Mouse (Mus musculus): ENCODE measurements around the gene Dnaic1. TPM values are rescaled to one million over a fixed set of nuclear protein-coding genes. Genes with fewer than 3 reads are reported as not detected.
A peak's percentile ranks its signal among the peaks of the same experiment; 100 is the strongest.

Gene Dnaic1
- polyA plus RNA-seq, 1 experiment from 2014 or later, result 1.9 TPM

DNA sequence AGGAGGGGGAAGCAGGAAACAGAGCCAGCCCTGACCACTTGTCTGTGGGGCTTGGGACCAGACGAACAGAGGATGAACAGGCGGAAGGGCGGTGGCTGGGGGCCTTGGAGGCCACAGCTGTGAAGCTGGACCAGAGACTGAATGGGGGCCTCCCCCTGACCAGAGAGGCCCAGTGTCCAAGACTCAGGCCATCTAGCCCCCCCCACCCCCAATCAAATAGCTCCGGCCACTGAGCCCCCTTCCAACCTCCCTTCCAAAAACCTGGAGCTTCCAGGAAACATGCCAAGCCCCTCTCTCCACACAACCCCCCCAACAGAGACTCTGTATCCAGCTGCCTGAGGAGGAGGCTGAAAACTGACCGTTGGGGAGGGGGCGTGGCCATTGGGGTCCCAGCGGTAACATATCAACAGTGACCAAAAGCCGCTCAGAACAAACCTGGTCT, 103.0 kb downstream of the Dnaic1 start:
- no peak for ATAC-seq (ENCODE audit: low read depth)

GRCm38 (mm10) chr4:41673186-41673585, 103.6 kb downstream of the Dnaic1 start:
- Histone ChIP-seq H3K36me3 (ENCODE audit: control insufficient read depth, insufficient read depth, low read length) (no peaks in the 10 kb centered on the region), H3K27ac (ENCODE audit: low read depth, low read length) (no peak overlapping the region), H3K4me2 (ENCODE audit: low read depth, low read length) (no peak overlapping the region), H3K9ac (replicated peaks; ENCODE audit: low read depth, low read length) (no peak overlapping the region), H3K27me3 (ENCODE audit: control insufficient read depth, insufficient read depth, low read length) (no peaks in the 10 kb centered on the region), H3K9me3 (ENCODE audit: control insufficient read depth, low read length) (no peaks in the 10 kb centered on the region), H3K4me1 (ENCODE audit: control insufficient read depth, insufficient read depth, low read length) (peaks cover 45% of the 10 kb centered on the region), H3K4me3 (ENCODE audit: low read depth, low read length) (no peak overlapping the region)
- 38% methylated on average over 19 of the region's 19 CpGs for WGBS
- ATAC-seq (ENCODE audit: low read depth), result no peak

More for the DNA sequence above, 103.0 kb downstream of the Dnaic1 start:
- Histone ChIP-seq H3K36me3 (ENCODE audit: control insufficient read depth, insufficient read depth, low read length) (no peaks in the 10 kb centered on the region), H3K4me3 (ENCODE audit: low read depth, low read length) (no peak overlapping the region), H3K9ac (replicated peaks; ENCODE audit: low read depth, low read length) (no peak overlapping the region), H3K9me3 (ENCODE audit: control insufficient read depth, low read length) (no peaks in the 10 kb centered on the region), H3K4me1 (ENCODE audit: control insufficient read depth, insufficient read depth, low read length) (peaks cover 40% of the 10 kb centered on the region), H3K4me2 (ENCODE audit: low read depth, low read length) (no peak overlapping the region), H3K27ac (ENCODE audit: low read depth, low read length) (no peak overlapping the region), H3K27me3 (ENCODE audit: control insufficient read depth, insufficient read depth, low read length) (no peaks in the 10 kb centered on the region)
- WGBS, result 27% methylated on average over 8 of the region's 8 CpGs

- ATAC-seq (ENCODE audit: low read depth), result no peak
- no peaks in the 10 kb centered on the region for H3K27me3 ChIP-seq (ENCODE audit: control insufficient read depth, insufficient read depth, low read length)
- 68% methylated on average over 16 of the region's 17 CpGs for WGBS
- H3K9ac ChIP-seq (replicated peaks; ENCODE audit: low read depth, low read length), result 0 out of 2 replicates have a peak overlapping the region, but pooled peaks have one; percentile 21
- H3K9me3 ChIP-seq (ENCODE audit: control insufficient read depth, low read length), result no peaks in the 10 kb centered on the region
- H3K4me3 ChIP-seq (ENCODE audit: low read depth, low read length), result no peak overlapping the region
- H3K4me2 ChIP-seq (ENCODE audit: low read depth, low read length), result no peak overlapping the region
- H3K27ac ChIP-seq (ENCODE audit: low read depth, low read length), result no peak overlapping the region; the same call in 1 of the 2 replicates
- no peaks in the 10 kb centered on the region for H3K36me3 ChIP-seq (ENCODE audit: control insufficient read depth, insufficient read depth, low read length)
- peaks cover 52% of the 10 kb centered on the region for H3K4me1 ChIP-seq (ENCODE audit: control insufficient read depth, insufficient read depth, low read length)
These were observed 106.9 kb downstream of the Dnaic1 start for GRCm38 (mm10) chr4:41676248-41677005.

- H3K4me1 ChIP-seq (ENCODE audit: control insufficient read depth, insufficient read depth, low read length), result peaks cover 45% of the 10 kb centered on the region
- no peaks in the 10 kb centered on the region for H3K27me3 ChIP-seq (ENCODE audit: control insufficient read depth, insufficient read depth, low read length)
- 31% methylated on average over 13 of the region's 13 CpGs for WGBS
- no peaks in the 10 kb centered on the region for H3K9me3 ChIP-seq (ENCODE audit: control insufficient read depth, low read length)
- peak; percentile 79 for ATAC-seq (ENCODE audit: low read depth)
- no peaks in the 10 kb centered on the region for H3K36me3 ChIP-seq (ENCODE audit: control insufficient read depth, insufficient read depth, low read length)
- peak overlapping the region; percentile 64; the same call in 1 of the 2 replicates for H3K27ac ChIP-seq (ENCODE audit: low read depth, low read length)
- no peak overlapping the region for H3K9ac ChIP-seq (replicated peaks; ENCODE audit: low read depth, low read length)
- no peak overlapping the region for H3K4me2 ChIP-seq (ENCODE audit: low read depth, low read length)
- H3K4me3 ChIP-seq (ENCODE audit: low read depth, low read length), result no peak overlapping the region
These were observed 107.5 kb downstream of the Dnaic1 start for GRCm38 (mm10) chr4:41677006-41677629.

GRCm38 (mm10) chr4:41678863-41679262, 109.3 kb downstream of the Dnaic1 start:
- 75% methylated on average over 6 of the region's 6 CpGs for WGBS
- H3K4me2 ChIP-seq (ENCODE audit: low read depth, low read length), result no peak overlapping the region
- peak overlapping the region; percentile 1; the same call in 1 of the 2 replicates for H3K27ac ChIP-seq (ENCODE audit: low read depth, low read length)
- H3K4me1 ChIP-seq (ENCODE audit: control insufficient read depth, insufficient read depth, low read length), result peaks cover 38% of the 10 kb centered on the region
- H3K9ac ChIP-seq (replicated peaks; ENCODE audit: low read depth, low read length), result no peak overlapping the region
- H3K4me3 ChIP-seq (ENCODE audit: low read depth, low read length), result no peak overlapping the region
- no peaks in the 10 kb centered on the region for H3K27me3 ChIP-seq (ENCODE audit: control insufficient read depth, insufficient read depth, low read length)
- ATAC-seq (ENCODE audit: low read depth), result no peak
- H3K36me3 ChIP-seq (ENCODE audit: control insufficient read depth, insufficient read depth, low read length), result no peaks in the 10 kb centered on the region
- no peaks in the 10 kb centered on the region for H3K9me3 ChIP-seq (ENCODE audit: control insufficient read depth, low read length)

GRCm38 (mm10) chr4:41679291-41679690, 109.7 kb downstream of the Dnaic1 start:
- Histone ChIP-seq H3K9me3 (ENCODE audit: control insufficient read depth, low read length) (no peaks in the 10 kb centered on the region), H3K27me3 (ENCODE audit: control insufficient read depth, insufficient read depth, low read length) (no peaks in the 10 kb centered on the region), H3K27ac (ENCODE audit: low read depth, low read length) (peak overlapping the region; percentile 1; the same call in 1 of the 2 replicates), H3K36me3 (ENCODE audit: control insufficient read depth, insufficient read depth, low read length) (no peaks in the 10 kb centered on the region), H3K9ac (replicated peaks; ENCODE audit: low read depth, low read length) (no peak overlapping the region), H3K4me1 (ENCODE audit: control insufficient read depth, insufficient read depth, low read length) (peaks cover 38% of the 10 kb centered on the region), H3K4me2 (ENCODE audit: low read depth, low read length) (no peak overlapping the region), H3K4me3 (ENCODE audit: low read depth, low read length) (no peak overlapping the region)
- WGBS, result 38% methylated on average over 1 of the region's 2 CpGs
- no peak for ATAC-seq (ENCODE audit: low read depth)

DNA sequence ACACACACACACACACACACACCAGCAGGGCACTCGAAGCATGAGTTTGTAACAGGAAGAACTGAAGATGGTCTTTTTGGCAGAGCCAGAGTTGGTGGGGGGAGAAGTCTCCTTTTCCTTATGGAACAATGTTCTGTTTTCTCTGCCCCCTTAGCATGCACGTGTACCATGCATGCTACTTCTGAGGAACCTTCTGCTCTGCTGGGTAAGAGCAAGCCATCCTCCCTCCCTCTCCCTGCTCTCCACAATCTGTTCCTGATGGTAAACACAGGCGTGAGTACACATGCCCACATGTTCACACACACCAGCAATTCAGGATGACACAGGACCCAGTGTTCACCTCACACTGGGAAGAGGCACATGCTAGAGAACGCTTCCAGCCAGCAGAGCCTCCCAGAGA, 111.6 kb downstream of the Dnaic1 start:
- Histone ChIP-seq H3K27ac (ENCODE audit: low read depth, low read length) (no peak overlapping the region), H3K4me3 (ENCODE audit: low read depth, low read length) (no peak overlapping the region), H3K4me1 (ENCODE audit: control insufficient read depth, insufficient read depth, low read length) (peaks cover 27% of the 10 kb centered on the region), H3K27me3 (ENCODE audit: control insufficient read depth, insufficient read depth, low read length) (no peaks in the 10 kb centered on the region), H3K4me2 (ENCODE audit: low read depth, low read length) (no peak overlapping the region), H3K9me3 (ENCODE audit: control insufficient read depth, low read length) (no peaks in the 10 kb centered on the region), H3K36me3 (ENCODE audit: control insufficient read depth, insufficient read depth, low read length) (no peaks in the 10 kb centered on the region), H3K9ac (replicated peaks; ENCODE audit: low read depth, low read length) (no peak overlapping the region)
- ATAC-seq (ENCODE audit: low read depth), result no peak
- 59% methylated on average over 4 of the region's 4 CpGs for WGBS

DNA sequence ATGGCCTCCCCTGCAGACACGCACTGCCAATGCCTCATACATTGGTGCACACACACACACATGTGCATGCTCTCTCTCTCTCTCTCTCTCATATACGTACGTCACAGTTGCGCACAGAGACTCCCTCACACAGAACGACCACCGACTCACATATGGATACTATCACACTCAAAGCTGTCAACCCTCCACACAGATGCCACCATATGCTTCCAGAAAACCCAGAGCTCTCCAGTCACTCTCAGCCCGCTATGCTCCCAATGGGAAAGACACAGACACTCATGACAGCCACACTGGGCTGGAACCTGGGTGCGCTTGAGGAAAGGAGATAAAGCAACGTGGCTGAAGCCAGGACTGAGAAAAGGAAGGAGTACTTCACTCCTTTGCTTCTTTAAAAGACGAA, 112.4 kb downstream of the Dnaic1 start:
- Histone ChIP-seq H3K27me3 (ENCODE audit: control insufficient read depth, insufficient read depth, low read length) (no peaks in the 10 kb centered on the region), H3K4me3 (ENCODE audit: low read depth, low read length) (no peak overlapping the region), H3K9ac (replicated peaks; ENCODE audit: low read depth, low read length) (no peak overlapping the region), H3K27ac (ENCODE audit: low read depth, low read length) (no peak overlapping the region), H3K4me1 (ENCODE audit: control insufficient read depth, insufficient read depth, low read length) (peaks cover 21% of the 10 kb centered on the region), H3K36me3 (ENCODE audit: control insufficient read depth, insufficient read depth, low read length) (no peaks in the 10 kb centered on the region), H3K9me3 (ENCODE audit: control insufficient read depth, low read length) (no peaks in the 10 kb centered on the region), H3K4me2 (ENCODE audit: low read depth, low read length) (no peak overlapping the region)
- WGBS, result 66% methylated on average over 10 of the region's 10 CpGs
- ATAC-seq (ENCODE audit: low read depth), result no peak

DNA sequence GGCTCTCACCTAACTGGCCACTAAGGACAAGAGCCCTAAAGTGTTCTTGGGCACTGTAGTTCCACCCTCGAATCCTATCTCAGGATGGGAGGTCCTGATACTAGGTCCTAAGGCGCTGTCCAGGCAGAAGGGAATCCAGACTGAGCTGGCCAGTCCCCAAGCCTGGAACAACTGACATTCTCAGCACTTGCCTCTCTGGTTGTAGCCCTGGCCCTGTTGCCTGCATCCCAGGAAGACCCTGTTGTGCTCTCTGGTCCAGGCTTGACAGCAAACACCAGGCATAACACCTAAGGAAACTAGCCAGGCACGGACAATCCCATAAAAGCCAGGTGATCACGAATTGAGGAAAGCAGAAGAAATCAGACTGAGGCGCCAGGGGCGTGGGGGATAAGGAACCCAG, 113.2 kb downstream of the Dnaic1 start:
- peaks cover 13% of the 10 kb centered on the region for H3K4me1 ChIP-seq (ENCODE audit: control insufficient read depth, insufficient read depth, low read length)
- no peak for ATAC-seq (ENCODE audit: low read depth)
- H3K27me3 ChIP-seq (ENCODE audit: control insufficient read depth, insufficient read depth, low read length), result no peaks in the 10 kb centered on the region
- 0 out of 2 replicates have a peak overlapping the region, but pooled peaks have one; percentile 16 for H3K27ac ChIP-seq (ENCODE audit: low read depth, low read length)
- no peaks in the 10 kb centered on the region for H3K9me3 ChIP-seq (ENCODE audit: control insufficient read depth, low read length)
- H3K4me2 ChIP-seq (ENCODE audit: low read depth, low read length), result no peak overlapping the region
- no peak overlapping the region for H3K4me3 ChIP-seq (ENCODE audit: low read depth, low read length)
- 24% methylated on average over 6 of the region's 6 CpGs for WGBS
- H3K9ac ChIP-seq (replicated peaks; ENCODE audit: low read depth, low read length), result no peak overlapping the region
- H3K36me3 ChIP-seq (ENCODE audit: control insufficient read depth, insufficient read depth, low read length), result no peaks in the 10 kb centered on the region
